ENCODE assay signal across 14 mouse cellular contexts in genomic region chr13:56780746-56781469, GRCm38 (mm10). TPM values are rescaled to one million over a fixed set of nuclear protein-coding genes. Genes with fewer than 3 reads are reported as not detected.
DNase-seq lines count a peak whose midpoint lies in the region; ATAC-seq lines count a peak whose summit lies in the region.
"Had no signal": no experiment of that assay in that cellular context is flagged by ENCODE, and none has a peak within 500 bp of the region (broad histone marks: within the 10 kb centered on the region; RNA-seq: fewer than 3 reads in every experiment).

No protein-coding gene starts in this region.

- peaks cover 7% of the 10 kb centered on the region; the same call in 1 of the 2 replicates for H3K9me3 ChIP-seq in forebrain, embryonic 13.5 days (replicated peaks)
- H3K9me3 ChIP-seq in forebrain, embryonic 10.5 days, result no peaks in the 10 kb centered on the region; the same call in 1 of the 2 replicates
- H3K9me3 ChIP-seq in midbrain, embryonic 13.5 days, result 0 out of 2 replicates have a peak, but pooled peaks cover 2% of the 10 kb centered on the region

- H3K4me1 ChIP-seq in forebrain, embryonic 13.5 days, result peaks cover 28% of the 10 kb centered on the region
- peaks cover 17% of the 10 kb centered on the region for H3K4me1 ChIP-seq in forebrain, embryonic 10.5 days
- peaks cover 37% of the 10 kb centered on the region for H3K4me1 ChIP-seq in midbrain, embryonic 13.5 days (replicated peaks)

- no peak overlapping the region for H3K4me3 ChIP-seq in forebrain, embryonic 13.5 days
- H3K4me3 ChIP-seq in forebrain, embryonic 10.5 days, result no peak overlapping the region
- H3K4me3 ChIP-seq in midbrain, embryonic 13.5 days (replicated peaks), result no peak overlapping the region
- H3K4me3 ChIP-seq: embryonic facial prominence, embryonic 10.5 days had no signal

- no peaks in the 10 kb centered on the region for H3K36me3 ChIP-seq in forebrain, embryonic 13.5 days (ENCODE audit: poor library complexity, severe bottlenecking)
- H3K36me3 ChIP-seq in forebrain, embryonic 10.5 days (replicated peaks), result no peaks in the 10 kb centered on the region
- H3K36me3 ChIP-seq in midbrain, embryonic 13.5 days, result no peaks in the 10 kb centered on the region
- H3K36me3 ChIP-seq: embryonic facial prominence, embryonic 10.5 days had no signal

- no peak overlapping the region for H3K4me2 ChIP-seq in forebrain, embryonic 13.5 days
- no peak overlapping the region for H3K4me2 ChIP-seq in midbrain, embryonic 13.5 days (replicated peaks)

- peak overlapping the region; percentile 44 for H3K27ac ChIP-seq in forebrain, embryonic 13.5 days
- H3K27ac ChIP-seq in forebrain, embryonic 10.5 days, result no peak overlapping the region
- H3K27ac ChIP-seq in midbrain, embryonic 13.5 days, result peak overlapping the region; percentile 77

- peak overlapping the region; percentile 12; the same call in 1 of the 2 replicates for H3K9ac ChIP-seq in forebrain, embryonic 13.5 days
- 0 out of 2 replicates have a peak overlapping the region, but pooled peaks have one; percentile 14 for H3K9ac ChIP-seq in midbrain, embryonic 13.5 days (replicated peaks)

- 53% methylated on average over 13 of the region's 13 CpGs for WGBS in forebrain, embryonic 13.5 days
- WGBS in forebrain, embryonic 10.5 days, result 65% methylated on average over 13 of the region's 13 CpGs
- 44% methylated on average over 13 of the region's 13 CpGs for WGBS in midbrain, embryonic 13.5 days

- DNase-seq in forebrain, embryonic 10.5 days (ENCODE audit: extremely low spot score, low spot score), result no peak
- peak; percentile 26 for DNase-seq in right cerebral cortex, adult 18-20 months
- DNase-seq in right cerebral cortex, postnatal 25 days, result no peak
- no peak for DNase-seq in ovary, postnatal 10 days (ENCODE audit: low spot score)
- DNase-seq in left cerebral cortex, adult 9 months (ENCODE audit: low spot score in 2 of 2), result no peak
- DNase-seq in spleen, adult 18-20 months, result no peak
- DNase-seq: cerebellum, adult 9-10 months; heart, postnatal 36 days; kidney, adult 9 months; liver; thymus, adult 2 months had no signal

- no peak for ATAC-seq in forebrain, embryonic 13.5 days
- ATAC-seq in midbrain, embryonic 13.5 days, result peak; percentile 62

- H3K27me3 ChIP-seq in forebrain, embryonic 13.5 days, result no peaks in the 10 kb centered on the region
- H3K27me3 ChIP-seq in forebrain, embryonic 10.5 days (ENCODE audit: poor library complexity, severe bottlenecking), result no peaks in the 10 kb centered on the region
- no peaks in the 10 kb centered on the region for H3K27me3 ChIP-seq in midbrain, embryonic 13.5 days

RNA-seq across cellular contexts. Expression of gene Gm45623, which starts 27.3 kb away (rescaled TPM):
- 0.37 and 0.55 TPM in 2 replicates for polyA plus RNA-seq in forebrain, embryonic 13.5 days (2015; fragmentation: Nextera tagmentation; extraction: Ambion mirVana)
- polyA plus RNA-seq in forebrain, embryonic 10.5 days (2016; fragmentation: Nextera tagmentation; extraction: Ambion mirVana), result not detected in 2 replicates
- 0.74 and 1.2 TPM in 2 replicates for polyA plus RNA-seq in midbrain, embryonic 13.5 days (2015; fragmentation: Nextera tagmentation; extraction: Ambion mirVana)
- polyA plus RNA-seq: thymus, adult 2 months had no signal
